Mouse (Mus musculus): ENCODE measurements around the gene Prkd1. TPM values are rescaled to one million over a fixed set of nuclear protein-coding genes. Genes with fewer than 3 reads are reported as not detected.
"Not testable (repeated sequence)": the region's sequence is repeated elsewhere in the genome, so short reads cannot be mapped to it uniquely, and the experiment has no call there.

Prkd1 gene
- 4.6 and 4.7 TPM in 2 replicates for polyA plus RNA-seq (2015; fragmentation: Nextera tagmentation; extraction: Ambion mirVana)

- Histone ChIP-seq H3K4me3 (replicated peaks) (peak within 1 kb of the TSS; percentile 90), H3K9ac (peak within 1 kb of the TSS; percentile 72), H3K4me2 (peak within 1 kb of the TSS; percentile 91), H3K27ac (peak within 1 kb of the TSS; percentile 87), H3K27me3 (no peaks in the 10 kb centered on the region), H3K9me3 (replicated peaks) (no peaks in the 10 kb centered on the region), H3K4me1 (peaks cover 13% of the 10 kb centered on the region), H3K36me3 (no peaks in the 10 kb centered on the region)
- WGBS = under 1% methylated on average over 108 of the region's 114 CpGs
- peak; percentile 97 for ATAC-seq (replicated peaks; ENCODE audit: low FRiP score)
These were observed at the start of gene Prkd1 for GRCm38 (mm10) chr12:50648671-50649541. Gene Prkd1, minus strand, starts transcription at chr12:50649098.

DNA sequence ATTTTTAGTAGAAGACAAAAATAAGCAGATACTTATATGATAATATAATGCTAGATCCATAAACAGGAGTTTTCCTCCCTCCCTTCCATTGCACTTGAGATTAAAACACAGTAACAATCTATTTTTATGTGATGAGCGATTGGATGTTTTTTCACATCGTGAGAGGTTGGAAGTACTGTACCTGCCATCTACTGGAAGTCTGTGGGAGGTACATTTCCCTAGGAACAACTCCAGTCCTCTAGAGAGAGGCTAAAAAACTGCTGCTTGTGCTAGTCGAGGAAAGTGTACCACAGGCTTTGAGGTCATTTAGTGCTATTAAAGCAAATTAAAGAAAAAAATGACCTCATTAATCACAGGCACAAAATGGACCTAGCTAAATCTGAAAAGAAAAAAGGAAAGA, 48.6 kb upstream of the Prkd1 start:
- no peaks in the 10 kb centered on the region for H3K27me3 ChIP-seq
- 12% methylated on average over 3 of the region's 3 CpGs for WGBS
- no peaks in the 10 kb centered on the region for H3K36me3 ChIP-seq
- no peak overlapping the region for H3K4me2 ChIP-seq
- H3K27ac ChIP-seq = no peak overlapping the region
- H3K4me1 ChIP-seq = no peaks in the 10 kb centered on the region
- no peak overlapping the region for H3K9ac ChIP-seq
- H3K9me3 ChIP-seq (replicated peaks) = no peaks in the 10 kb centered on the region
- no peak overlapping the region for H3K4me3 ChIP-seq (replicated peaks)
- 0 out of 2 replicates have a peak, but pooled peaks have one; percentile 54 for ATAC-seq (replicated peaks; ENCODE audit: low FRiP score)

- under 1% methylated on average over 16 of the region's 16 CpGs for WGBS
- peaks cover 13% of the 10 kb centered on the region for H3K4me1 ChIP-seq
- H3K9me3 ChIP-seq (replicated peaks) = no peaks in the 10 kb centered on the region
- peak overlapping the region; percentile 91 for H3K4me2 ChIP-seq
- peak overlapping the region; percentile 72 for H3K9ac ChIP-seq
- H3K4me3 ChIP-seq (replicated peaks) = peak overlapping the region; percentile 90
- peak overlapping the region; percentile 87 for H3K27ac ChIP-seq
- ATAC-seq (replicated peaks; ENCODE audit: low FRiP score) = no peak
- H3K36me3 ChIP-seq = no peaks in the 10 kb centered on the region
- H3K27me3 ChIP-seq = no peaks in the 10 kb centered on the region
These were observed 675 bp downstream of the Prkd1 start for GRCm38 (mm10) chr12:50648176-50648670.

GRCm38 (mm10) chr12:50646857-50647256, 2.0 kb downstream of the Prkd1 start:
- no peak overlapping the region for H3K4me2 ChIP-seq
- no peaks in the 10 kb centered on the region for H3K36me3 ChIP-seq
- WGBS = 92% methylated on average over 4 of the region's 4 CpGs
- H3K4me3 ChIP-seq (replicated peaks) = no peak overlapping the region
- H3K4me1 ChIP-seq = peaks cover 13% of the 10 kb centered on the region
- no peak for ATAC-seq (replicated peaks; ENCODE audit: low FRiP score)
- H3K9me3 ChIP-seq (replicated peaks) = no peaks in the 10 kb centered on the region
- no peaks in the 10 kb centered on the region for H3K27me3 ChIP-seq
- H3K27ac ChIP-seq = no peak overlapping the region
- no peak overlapping the region for H3K9ac ChIP-seq

GRCm38 (mm10) chr12:50642671-50643070, 6.2 kb downstream of the Prkd1 start:
- no peak for ATAC-seq (replicated peaks; ENCODE audit: low FRiP score)
- no peaks in the 10 kb centered on the region for H3K27me3 ChIP-seq
- no peak overlapping the region for H3K4me3 ChIP-seq (replicated peaks)
- no peaks in the 10 kb centered on the region for H3K9me3 ChIP-seq (replicated peaks)
- H3K4me2 ChIP-seq = no peak overlapping the region
- H3K9ac ChIP-seq = no peak overlapping the region
- 70% methylated on average over 5 of the region's 5 CpGs for WGBS
- no peak overlapping the region for H3K27ac ChIP-seq
- peaks cover 4% of the 10 kb centered on the region; the same call in 1 of the 2 replicates for H3K4me1 ChIP-seq
- H3K36me3 ChIP-seq = no peaks in the 10 kb centered on the region

GRCm38 (mm10) chr12:50640171-50640570, 8.7 kb downstream of the Prkd1 start:
- ATAC-seq (replicated peaks; ENCODE audit: low FRiP score) = no peak
- Histone ChIP-seq H3K27me3 (no peaks in the 10 kb centered on the region), H3K4me3 (replicated peaks) (no peak overlapping the region), H3K36me3 (no peaks in the 10 kb centered on the region), H3K4me2 (no peak overlapping the region), H3K9me3 (replicated peaks) (no peaks in the 10 kb centered on the region), H3K9ac (no peak overlapping the region), H3K27ac (no peak overlapping the region), H3K4me1 (no peaks in the 10 kb centered on the region)
- WGBS = 81% methylated on average over 4 of the region's 4 CpGs

- Histone ChIP-seq H3K9ac (no peak overlapping the region), H3K27ac (no peak overlapping the region), H3K4me2 (no peak overlapping the region), H3K4me1 (no peaks in the 10 kb centered on the region), H3K4me3 (replicated peaks) (no peak overlapping the region), H3K36me3 (no peaks in the 10 kb centered on the region), H3K9me3 (replicated peaks) (no peaks in the 10 kb centered on the region), H3K27me3 (no peaks in the 10 kb centered on the region)
- 68% methylated on average over 6 of the region's 6 CpGs for WGBS
- ATAC-seq (replicated peaks; ENCODE audit: low FRiP score) = no peak
These were observed 14.5 kb downstream of the Prkd1 start for GRCm38 (mm10) chr12:50634436-50634835.

DNA sequence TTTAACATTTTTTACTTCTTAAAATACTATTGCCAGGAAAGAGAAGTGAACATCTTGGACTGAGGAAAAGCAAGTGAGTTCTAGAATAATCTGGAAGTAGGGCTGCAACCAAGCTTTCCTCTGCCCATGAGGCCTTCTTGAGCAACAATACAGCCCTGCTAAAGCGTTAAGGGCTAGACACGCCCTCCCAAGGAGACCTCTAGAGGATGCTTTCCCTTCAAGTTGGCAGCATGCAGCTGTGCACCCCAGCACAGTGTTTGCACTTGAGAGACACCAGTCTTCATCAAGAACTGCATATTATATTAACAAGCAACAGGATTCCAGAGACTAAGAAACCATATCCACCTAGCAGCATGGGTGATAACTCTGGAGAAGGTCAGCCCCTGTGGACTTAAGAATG, 22.8 kb downstream of the Prkd1 start:
- H3K27ac ChIP-seq; H3K9me3 ChIP-seq (replicated peaks); H3K4me2 ChIP-seq; H3K9ac ChIP-seq; H3K4me3 ChIP-seq (replicated peaks); H3K27me3 ChIP-seq; ATAC-seq (replicated peaks; ENCODE audit: low FRiP score); H3K36me3 ChIP-seq; H3K4me1 ChIP-seq: not testable (repeated sequence)
- 88% methylated on average over 2 of the region's 2 CpGs for WGBS

GRCm38 (mm10) chr12:50624175-50624574, 24.7 kb downstream of the Prkd1 start:
- Histone ChIP-seq H3K4me2 (no peak overlapping the region), H3K27me3 (no peaks in the 10 kb centered on the region), H3K9ac (no peak overlapping the region), H3K9me3 (replicated peaks) (no peaks in the 10 kb centered on the region), H3K27ac (no peak overlapping the region), H3K36me3 (no peaks in the 10 kb centered on the region), H3K4me1 (no peaks in the 10 kb centered on the region), H3K4me3 (replicated peaks) (no peak overlapping the region)
- WGBS = 57% methylated on average over 4 of the region's 4 CpGs
- no peak for ATAC-seq (replicated peaks; ENCODE audit: low FRiP score)

DNA sequence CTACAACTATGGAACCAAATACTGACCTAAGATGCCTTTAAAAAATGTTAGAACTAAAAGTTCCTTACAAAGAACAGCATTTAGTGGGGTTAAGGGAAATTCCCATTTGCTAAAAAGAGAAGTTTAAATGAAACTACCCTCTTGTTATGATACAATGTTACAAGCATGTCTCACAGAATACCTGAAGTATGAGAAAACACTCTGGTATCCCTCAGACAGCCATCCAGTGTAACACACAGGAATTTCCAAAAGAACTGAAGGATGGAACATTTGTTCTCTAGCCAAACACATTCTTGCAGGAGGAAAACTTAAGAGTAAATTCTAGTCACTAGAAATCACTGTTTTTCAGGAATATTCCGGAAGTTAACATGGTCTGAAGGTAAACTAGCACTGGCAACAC, 33.0 kb downstream of the Prkd1 start:
- Histone ChIP-seq H3K4me2 (no peak overlapping the region), H3K36me3 (no peaks in the 10 kb centered on the region), H3K9ac (no peak overlapping the region), H3K27ac (no peak overlapping the region), H3K4me1 (no peaks in the 10 kb centered on the region), H3K4me3 (replicated peaks) (no peak overlapping the region), H3K27me3 (no peaks in the 10 kb centered on the region), H3K9me3 (replicated peaks) (no peaks in the 10 kb centered on the region)
- no peak for ATAC-seq (replicated peaks; ENCODE audit: low FRiP score)
- 89% methylated on average over 1 of the region's 1 CpGs for WGBS

DNA sequence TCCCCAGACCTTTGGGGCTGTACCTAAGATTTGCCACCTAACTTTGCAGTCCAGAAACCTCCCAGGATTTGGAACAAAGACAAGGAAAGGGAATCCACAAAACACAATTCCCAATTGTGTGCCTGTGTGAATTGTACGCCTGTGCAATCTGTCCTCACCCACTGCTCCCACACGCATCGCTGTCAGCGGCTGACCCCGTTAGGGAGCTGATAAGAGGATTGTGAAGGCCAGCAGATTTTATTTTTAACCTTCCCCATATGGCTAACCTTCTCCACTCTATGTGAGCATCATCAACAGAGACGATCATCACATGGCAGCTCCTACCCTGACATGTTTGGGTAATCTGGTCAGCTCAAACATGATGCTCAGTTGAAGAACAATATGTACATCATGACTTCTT, 34.6 kb downstream of the Prkd1 start:
- ATAC-seq (replicated peaks; ENCODE audit: low FRiP score) = no peak

DNA sequence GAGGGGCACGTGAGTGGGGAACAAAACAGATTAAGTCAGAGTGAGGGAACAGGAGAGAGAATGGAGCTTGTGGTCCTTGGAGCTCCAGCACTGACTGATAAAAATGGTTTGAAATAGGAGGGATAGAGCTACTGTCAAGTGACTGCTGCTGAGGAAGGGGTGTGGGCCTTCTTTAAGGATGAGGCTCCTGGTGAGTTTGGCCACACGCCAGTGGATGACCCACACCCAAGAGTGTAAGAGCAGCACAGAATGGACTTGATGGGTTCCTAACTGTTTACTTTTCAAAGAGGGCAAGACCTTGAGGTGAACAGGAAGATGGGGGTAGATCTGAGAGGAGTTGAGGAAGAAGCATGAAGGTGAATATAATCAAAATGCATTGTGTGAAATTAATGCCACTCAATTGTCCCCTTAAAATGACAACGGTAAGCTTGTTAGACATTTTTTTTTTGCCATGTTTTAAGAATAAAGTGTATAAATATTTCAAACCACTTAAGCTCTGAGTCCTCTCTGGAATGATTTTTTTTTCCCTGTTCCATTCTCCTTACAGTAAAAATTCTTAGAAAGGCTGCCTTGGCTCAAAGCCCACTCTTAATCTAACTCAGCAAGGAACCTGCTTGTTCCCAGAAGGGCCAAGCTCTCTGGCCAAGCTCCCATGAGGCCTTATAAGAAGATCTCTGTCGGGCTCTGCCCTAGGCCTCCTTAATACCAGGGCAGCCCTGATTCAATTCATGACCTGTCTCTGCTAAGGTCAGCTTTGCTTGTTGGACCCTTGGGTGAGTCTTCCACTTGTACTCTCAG, 42.0 kb downstream of the Prkd1 start:
- Histone ChIP-seq H3K9ac (no peak overlapping the region), H3K36me3 (no peaks in the 10 kb centered on the region), H3K9me3 (replicated peaks) (no peaks in the 10 kb centered on the region), H3K4me3 (replicated peaks) (no peak overlapping the region), H3K27me3 (no peaks in the 10 kb centered on the region), H3K4me2 (no peak overlapping the region), H3K4me1 (no peaks in the 10 kb centered on the region), H3K27ac (no peak overlapping the region)
- 67% methylated on average over 4 of the region's 4 CpGs for WGBS
- ATAC-seq (replicated peaks; ENCODE audit: low FRiP score) = no peak

More for the DNA sequence above, 34.6 kb downstream of the Prkd1 start:
- Histone ChIP-seq H3K27ac (no peak overlapping the region), H3K4me2 (no peak overlapping the region), H3K4me3 (replicated peaks) (no peak overlapping the region), H3K4me1 (no peaks in the 10 kb centered on the region), H3K36me3 (no peaks in the 10 kb centered on the region), H3K9me3 (replicated peaks) (no peaks in the 10 kb centered on the region), H3K9ac (no peak overlapping the region), H3K27me3 (no peaks in the 10 kb centered on the region)
- 75% methylated on average over 6 of the region's 6 CpGs for WGBS
